Mouse (Mus musculus): ENCODE results near the gene Poll.

- TF ChIP-seq CTCF (IDR thresholded peaks at IDR 0.05; ENCODE audit: low read depth), result no peak
- TF ChIP-seq EP300 (optimal IDR thresholded peaks at IDR 0.05), result no peak
These were observed 29.9 kb downstream of the Poll start for GRCm38 (mm10) chr19:45530200-45530995.
